Mouse (Mus musculus) cerebellum, postnatal 10 days (tissue): ENCODE measurements at regions not wholly inside any gene's neighbourhood (a gene's known extent, or its start where the extent isn't known, plus 50 kb on each side); places are given as distances from the start of the nearest gene placed in this dataset.
"Not testable (repeated sequence)": the region's sequence is repeated elsewhere in the genome, so short reads cannot be mapped to it uniquely, and the experiment has no call there.

Source experiments
- DNase-seq, 2 experiments: peaks; one replicate each; pipeline ENCODE4 v3.0.0; 2021; ENCODE audit warnings: mixed read lengths in 2 of 2

- no peak for DNase-seq
These were observed 146.3 kb upstream of the Camk1g start for GRCm38 (mm10) chr1:193516395-193516794.

- peak in 1 of 2 experiments; percentile 16 for DNase-seq
These were observed 144.0 kb upstream of the Camk1g start for GRCm38 (mm10) chr1:193513929-193514710.

DNA sequence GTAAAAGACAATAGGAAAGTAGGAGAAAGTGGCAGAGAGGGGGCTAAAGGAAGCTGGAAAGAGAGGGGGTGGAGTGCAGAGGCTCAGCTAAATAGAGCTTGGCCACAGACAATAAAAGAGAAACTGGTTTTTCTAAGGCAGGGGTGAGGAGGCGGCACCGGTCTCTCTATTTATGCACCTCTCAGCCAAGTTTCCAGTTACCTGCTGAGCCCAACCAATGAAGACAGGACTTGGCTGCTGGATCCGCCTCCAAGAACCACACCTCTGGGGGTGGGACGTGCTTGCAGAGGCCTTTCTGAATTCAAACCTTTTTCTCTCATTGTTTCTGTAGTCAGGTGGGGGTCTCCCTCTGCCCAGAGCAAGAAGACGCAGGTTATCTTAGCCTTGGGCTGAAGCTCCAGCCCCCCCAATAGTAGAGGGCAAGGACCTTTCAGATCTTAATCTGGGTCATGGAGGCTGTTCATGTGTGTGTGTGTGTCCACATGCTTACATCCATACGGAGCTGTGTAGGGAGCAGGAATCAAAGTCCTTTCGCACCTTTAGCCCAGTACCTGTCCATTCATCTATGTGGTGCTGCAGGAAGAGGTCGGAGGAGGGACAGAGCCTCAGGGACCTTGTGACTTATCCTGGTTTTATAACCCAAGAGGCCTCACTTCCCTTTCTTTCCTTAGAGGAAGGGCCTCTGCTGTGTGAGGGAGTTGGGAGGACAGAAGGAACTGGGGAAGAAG lies 140.1 kb upstream of the Camk1g start:
- DNase-seq, result no peak

DNA sequence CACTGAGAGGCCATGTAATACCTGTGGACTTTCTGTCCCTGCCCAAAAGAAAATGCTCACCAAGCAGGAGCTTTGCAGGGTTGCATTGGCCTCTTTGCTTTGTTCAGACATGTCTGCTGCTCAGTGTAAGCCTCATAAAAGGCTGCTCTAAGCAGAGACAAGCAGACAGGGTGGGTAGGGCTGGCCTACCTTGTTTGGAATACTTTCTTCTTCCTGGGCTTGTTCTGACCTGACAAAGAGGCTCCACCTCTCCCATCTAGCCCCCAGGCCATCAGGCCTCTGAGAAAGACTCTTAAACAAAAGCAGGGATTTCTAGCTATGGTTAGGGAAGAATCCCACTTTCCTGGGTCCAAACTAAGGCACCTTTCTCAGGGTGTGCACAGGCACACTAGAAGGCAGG lies 138.2 kb upstream of the Camk1g start:
- no peak for DNase-seq

DNA sequence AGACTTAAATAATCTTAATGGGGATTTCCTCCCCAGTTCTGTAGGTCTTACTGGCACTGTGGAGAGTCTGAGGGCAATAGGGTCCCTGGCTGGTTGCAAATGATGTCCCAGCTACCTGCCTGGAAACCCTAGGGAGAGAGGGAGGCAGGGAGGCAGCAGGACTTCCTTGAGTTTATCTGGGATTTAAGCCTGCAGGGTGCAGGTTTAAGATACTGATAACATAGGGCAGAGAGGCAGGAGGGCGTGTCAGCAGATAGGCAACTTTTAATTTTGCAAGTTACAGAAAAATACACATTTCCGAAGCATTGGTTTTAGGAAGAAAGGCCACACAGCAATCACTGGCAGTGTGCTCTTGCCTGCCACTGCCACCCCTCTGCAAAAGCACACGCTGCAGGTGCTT lies 136.9 kb upstream of the Camk1g start:
- no peak for DNase-seq

- peak; percentile 19 to 53 for DNase-seq
These were observed 135.3 kb upstream of the Camk1g start for GRCm38 (mm10) chr1:193505381-193505780.

GRCm38 (mm10) chr1:193504611-193505010 lies 134.5 kb upstream of the Camk1g start:
- DNase-seq, result no peak

DNA sequence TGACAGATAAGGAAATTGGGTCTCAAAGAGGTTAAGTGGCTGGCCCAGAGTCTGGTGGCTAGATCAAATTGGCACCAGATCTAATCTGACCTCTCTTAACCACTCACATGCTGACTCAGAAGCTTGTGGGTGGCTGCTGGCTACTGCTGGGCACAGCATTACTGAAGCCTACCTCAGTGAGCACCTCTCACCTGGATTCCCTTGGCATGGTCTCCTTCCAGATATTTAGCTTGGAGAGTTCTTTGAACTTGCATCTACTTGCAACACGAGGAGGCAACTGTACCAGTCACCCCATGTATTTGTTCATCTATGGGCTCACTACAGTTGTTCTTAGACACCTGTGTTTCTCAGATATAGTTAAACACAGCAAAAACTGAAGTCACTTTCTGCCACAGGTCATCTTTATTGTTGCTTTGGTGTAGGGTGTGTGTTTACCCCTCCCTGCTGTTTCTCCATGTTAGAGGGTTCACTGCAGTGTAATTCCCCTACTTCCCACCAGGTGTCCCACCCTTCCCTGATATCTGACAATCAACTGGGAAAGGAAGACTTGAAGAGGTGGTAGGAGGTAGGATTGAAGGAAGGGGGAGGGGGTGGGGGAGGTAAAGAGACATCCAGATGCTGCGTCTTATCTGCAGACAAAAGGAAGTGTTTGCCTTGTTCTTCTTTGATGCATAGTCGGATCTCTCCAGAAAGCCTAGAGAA lies 133.7 kb upstream of the Camk1g start:
- peak; percentile 79 to 84 for DNase-seq

DNA sequence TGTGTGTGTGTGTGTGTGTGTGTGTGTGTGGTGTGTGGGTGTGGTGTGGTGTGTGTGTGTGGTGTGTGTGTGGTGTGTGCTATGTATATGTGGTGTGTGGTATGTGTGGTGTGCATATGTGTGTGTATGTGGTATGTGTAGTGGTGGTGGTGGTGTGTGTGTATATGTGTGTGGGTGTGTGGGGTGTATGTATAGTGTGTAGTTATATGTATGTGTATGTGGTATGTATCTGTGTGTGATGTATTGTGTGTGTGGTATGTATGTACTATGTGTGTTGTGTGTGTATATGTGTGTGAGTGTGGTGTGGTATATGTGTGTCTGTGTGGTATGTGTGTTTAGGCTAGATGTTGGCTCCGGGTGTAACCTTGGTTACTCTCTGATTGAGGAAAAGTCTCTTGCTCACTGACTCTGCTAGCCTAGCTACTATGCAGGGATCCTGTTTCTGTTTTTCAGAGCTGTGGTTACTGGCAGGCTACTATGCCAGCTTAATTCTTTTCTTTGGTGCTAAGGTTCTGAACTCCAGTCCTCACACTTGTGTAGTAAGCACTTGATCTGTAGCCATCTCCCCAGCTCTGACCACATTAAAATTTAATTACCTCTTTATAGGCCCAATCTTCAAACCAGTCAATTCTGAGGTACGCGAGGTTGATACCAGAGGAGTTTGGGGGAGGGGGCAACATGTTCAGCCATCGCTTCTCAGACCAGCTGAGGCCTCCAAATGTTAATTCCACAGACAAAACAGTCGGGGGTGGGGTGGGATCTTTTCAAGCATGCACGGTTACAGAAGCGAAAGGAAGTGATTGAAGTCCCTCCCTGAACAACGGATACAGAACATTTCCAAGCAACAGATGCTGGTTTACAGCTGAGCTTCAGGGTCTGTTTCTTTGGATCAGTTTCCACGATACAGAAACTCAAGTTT lies 126.4 kb upstream of the Camk1g start:
- DNase-seq, result peak; percentile 33 to 44

- no peak for DNase-seq
These were observed 117.9 kb upstream of the Camk1g start for GRCm38 (mm10) chr1:193488039-193488438.

DNA sequence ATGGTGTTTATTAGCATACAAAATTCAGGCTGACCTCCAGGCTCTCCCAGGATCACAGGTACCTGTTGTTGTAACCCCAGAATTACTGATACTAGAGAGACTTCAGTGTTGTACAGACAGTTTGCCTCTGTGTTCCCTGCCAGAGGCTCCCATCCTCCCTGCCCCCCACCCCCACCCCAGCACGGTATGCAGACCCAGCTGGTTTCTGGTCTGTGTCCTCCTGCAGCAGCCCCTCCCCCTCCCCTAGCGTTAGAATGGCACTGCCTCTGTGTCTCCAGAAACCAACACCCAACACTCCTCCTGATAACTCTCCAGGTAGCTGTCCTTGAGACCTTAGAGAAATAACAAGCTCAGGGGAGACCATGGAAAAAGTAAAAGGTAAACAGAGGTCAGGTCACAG lies 116.6 kb upstream of the Camk1g start:
- DNase-seq, result not testable (repeated sequence)

- no peak for DNase-seq
These were observed 114.9 kb upstream of the Camk1g start for GRCm38 (mm10) chr1:193484977-193485376.

DNA sequence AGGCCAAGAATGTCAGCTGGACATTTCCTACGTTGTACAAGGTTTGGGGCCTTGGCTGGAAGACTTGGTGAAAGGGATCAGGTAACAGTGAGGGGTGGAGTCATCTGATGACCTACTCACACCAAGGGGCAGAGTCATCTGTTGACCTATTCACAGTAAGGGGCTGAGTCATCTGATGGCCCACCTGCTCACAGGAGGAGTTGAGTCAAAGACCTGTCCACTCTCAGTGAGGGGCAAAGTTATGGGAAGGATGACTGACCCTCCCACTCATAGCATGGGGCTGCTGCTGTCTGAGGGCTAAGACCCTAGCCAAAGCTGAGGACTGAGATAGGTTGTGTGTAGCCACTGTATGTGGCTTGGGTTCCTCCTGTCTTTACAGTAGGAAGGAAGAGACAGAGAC lies 107.2 kb upstream of the Camk1g start:
- DNase-seq, result no peak

GRCm38 (mm10) chr1:193476805-193477204 lies 106.7 kb upstream of the Camk1g start:
- DNase-seq, result no peak

DNA sequence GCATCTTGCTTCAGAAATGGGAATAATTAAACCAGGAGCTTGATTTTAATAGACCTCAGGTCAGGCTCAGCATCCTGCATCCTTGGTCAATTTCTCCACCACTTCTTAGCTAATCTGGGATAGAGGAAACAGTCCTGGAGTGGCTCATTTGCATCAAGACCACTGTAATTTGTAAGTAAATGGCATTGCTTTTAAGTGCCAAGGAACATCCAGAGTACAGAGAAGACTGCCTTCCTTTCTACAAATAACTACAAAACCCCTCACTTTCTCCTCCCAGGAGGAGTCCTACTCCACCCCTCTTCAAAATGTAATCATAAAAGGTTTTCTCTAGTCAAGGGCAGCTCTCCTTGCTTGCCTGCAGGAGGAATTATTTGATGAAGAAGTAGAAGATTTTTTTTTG lies 96.2 kb upstream of the Camk1g start:
- no peak for DNase-seq

DNA sequence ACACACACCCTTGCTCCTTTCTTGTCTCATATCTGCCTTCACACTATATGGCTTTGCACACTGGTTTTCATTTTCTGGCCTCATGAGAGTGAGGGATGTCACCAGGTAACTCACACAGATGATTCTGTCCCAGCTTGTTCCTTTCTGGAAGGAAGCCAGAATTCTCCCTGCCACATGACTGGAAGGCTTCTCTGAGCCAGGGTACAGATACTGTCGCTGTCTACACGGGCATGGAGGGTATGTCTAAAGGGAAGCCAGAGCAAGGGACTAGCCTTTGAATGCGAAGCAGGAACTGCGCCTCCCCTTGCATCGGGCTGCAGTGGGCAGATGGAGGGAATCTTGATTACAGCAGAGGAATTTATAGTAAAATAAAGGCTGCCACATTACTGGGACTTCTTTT lies 89.6 kb upstream of the Camk1g start:
- peak; percentile 58 to 74 for DNase-seq

GRCm38 (mm10) chr1:193457908-193458307 lies 87.8 kb upstream of the Camk1g start:
- peak; percentile 43 for DNase-seq

GRCm38 (mm10) chr1:193453654-193454053 lies 83.6 kb upstream of the Camk1g start:
- peak; percentile 43 to 44 for DNase-seq

DNA sequence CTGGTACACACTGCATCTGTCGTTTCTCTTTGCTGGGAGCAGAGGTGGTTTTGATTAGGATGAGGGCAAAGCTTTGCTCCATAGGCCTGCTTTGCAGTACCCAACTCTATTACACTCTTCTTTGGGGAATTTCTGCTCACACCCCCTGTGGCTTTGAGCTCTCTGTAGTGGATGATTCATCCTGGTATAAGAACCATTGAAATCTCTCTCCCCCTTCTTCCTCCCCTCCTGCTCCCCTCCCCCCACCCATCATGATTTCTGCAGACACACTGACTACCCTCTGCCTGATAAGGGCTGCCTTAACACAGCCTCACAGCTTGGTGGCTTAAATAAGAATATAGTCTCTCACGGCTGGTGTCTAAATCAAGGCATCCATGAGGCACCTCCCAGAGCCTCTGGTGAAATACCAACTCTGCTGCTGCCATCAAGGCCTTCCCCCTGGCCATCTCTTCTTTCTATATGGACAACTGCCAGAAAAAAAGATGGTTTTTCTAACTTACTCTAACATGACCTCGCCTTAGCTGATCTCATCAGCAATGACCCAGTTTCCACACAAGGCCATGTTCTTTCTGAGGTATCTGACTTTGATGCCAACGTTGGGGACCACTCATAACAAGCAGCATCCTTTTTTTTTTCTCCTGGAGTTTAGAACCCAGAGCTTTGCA lies 81.5 kb upstream of the Camk1g start:
- DNase-seq, result no peak

DNA sequence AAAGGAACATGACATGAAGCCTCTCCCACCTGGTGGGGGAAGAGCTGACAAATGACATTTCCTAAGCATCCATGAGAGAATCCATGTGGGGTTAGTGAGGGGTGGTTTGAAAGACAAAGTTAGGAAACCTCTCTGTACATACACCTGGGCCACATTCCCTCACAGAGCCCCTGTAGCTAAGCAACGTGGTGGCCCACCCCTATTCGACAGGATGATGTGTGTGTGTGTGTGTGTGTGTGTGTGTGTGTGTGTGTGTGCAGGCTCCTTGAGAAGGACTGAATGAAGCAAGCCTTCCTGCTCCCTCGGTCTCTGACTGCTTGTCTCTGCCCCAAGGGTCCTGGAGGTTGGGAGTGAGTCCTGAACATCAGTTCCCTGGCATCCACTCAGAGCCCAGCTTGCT lies 80.7 kb upstream of the Camk1g start:
- DNase-seq, result no peak

- peak in 1 of 2 experiments; percentile 25 for DNase-seq
These were observed 80.1 kb upstream of the Camk1g start for GRCm38 (mm10) chr1:193450201-193450600.
